Mouse (Mus musculus): ENCODE results near the gene Spag5.

Gene Spag5

GRCm38 (mm10) chr11:78301357-78302084 is at the start of gene Spag5:
Gene Spag5 (plus strand): TSS chr11:78301529.
- in situ Hi-C loops (cut with MboI; ENCODE audit: unreplicated experiment in 2 of 2), result no loop called here

GRCm38 (mm10) chr11:78256618-78257017 is 44.7 kb upstream of the Spag5 start:
- in situ Hi-C loops (cut with MboI; ENCODE audit: unreplicated experiment in 2 of 2), result no loop called here

GRCm38 (mm10) chr11:78260489-78261258 is 40.7 kb upstream of the Spag5 start:
- in situ Hi-C loops (cut with MboI; ENCODE audit: unreplicated experiment in 2 of 2), result loop anchor here (5.0 kb wide), 2 partner anchors 67 to 87 kb away; partner anchors contain the start of gene Pigs (in 1 of the 2)

- in situ Hi-C loops (cut with MboI; ENCODE audit: unreplicated experiment in 2 of 2), result loop anchor here (5.0 kb wide), 2 partner anchors 66 to 86 kb away; partner anchors contain the start of gene Pigs (in 1 of the 2)
Measured at GRCm38 (mm10) chr11:78261380-78262352, 39.7 kb upstream of the Spag5 start, which contains the start of gene 2610507B11Rik. Gene 2610507B11Rik (plus strand): TSS chr11:78261752.

- in situ Hi-C loops (cut with MboI; ENCODE audit: unreplicated experiment in 2 of 2), result loop anchor here (5.0 kb wide), 2 partner anchors 65 to 85 kb away; partner anchors contain the start of gene Pigs (in 1 of the 2)
Measured at GRCm38 (mm10) chr11:78262550-78262949, 38.8 kb upstream of the Spag5 start.

GRCm38 (mm10) chr11:78265571-78265970 is 35.8 kb upstream of the Spag5 start:
- in situ Hi-C loops (cut with MboI; ENCODE audit: unreplicated experiment in 2 of 2), result no loop called here

GRCm38 (mm10) chr11:78271986-78272385 is 29.3 kb upstream of the Spag5 start:
- in situ Hi-C loops (cut with MboI; ENCODE audit: unreplicated experiment in 2 of 2), result loop anchor here in 1 of 2 experiments (10.0 kb wide), 1 partner anchor 53 kb away; the partner anchor contains the start of genes Aldoc and Pigs

GRCm38 (mm10) chr11:78275596-78275995 is 25.7 kb upstream of the Spag5 start:
- in situ Hi-C loops (cut with MboI; ENCODE audit: unreplicated experiment in 2 of 2), result loop anchor here in 1 of 2 experiments (10.0 kb wide), 1 partner anchor 49 kb away; the partner anchor contains the start of genes Aldoc and Pigs

- in situ Hi-C loops (cut with MboI; ENCODE audit: unreplicated experiment in 2 of 2), result loop anchor here in 1 of 2 experiments (10.0 kb wide), 1 partner anchor 49 kb away; the partner anchor contains the start of genes Aldoc and Pigs
Measured at GRCm38 (mm10) chr11:78276169-78276568, 25.2 kb upstream of the Spag5 start.

GRCm38 (mm10) chr11:78278853-78279252 is 22.5 kb upstream of the Spag5 start:
- in situ Hi-C loops (cut with MboI; ENCODE audit: unreplicated experiment in 2 of 2), result loop anchor here in 1 of 2 experiments (10.0 kb wide), 1 partner anchor 46 kb away; the partner anchor contains the start of genes Aldoc and Pigs

GRCm38 (mm10) chr11:78279586-78279985 is 21.7 kb upstream of the Spag5 start:
- in situ Hi-C loops (cut with MboI; ENCODE audit: unreplicated experiment in 2 of 2), result loop anchor here in 1 of 2 experiments (10.0 kb wide), 1 partner anchor 45 kb away; the partner anchor contains the start of genes Aldoc and Pigs

GRCm38 (mm10) chr11:78289146-78289763 is 12.1 kb upstream of the Spag5 start:
- in situ Hi-C loops (cut with MboI; ENCODE audit: unreplicated experiment in 2 of 2), result no loop called here

- in situ Hi-C loops (cut with MboI; ENCODE audit: unreplicated experiment in 2 of 2), result no loop called here
Measured at GRCm38 (mm10) chr11:78290654-78291053, 10.7 kb upstream of the Spag5 start, which contains the start of gene BC030499. Gene BC030499 (plus strand): TSS chr11:78290841.

GRCm38 (mm10) chr11:78294585-78294984 is 6.7 kb upstream of the Spag5 start:
- in situ Hi-C loops (cut with MboI; ENCODE audit: unreplicated experiment in 2 of 2), result no loop called here

GRCm38 (mm10) chr11:78300917-78301316 is 412 bp upstream of the Spag5 start:
- in situ Hi-C loops (cut with MboI; ENCODE audit: unreplicated experiment in 2 of 2), result no loop called here

GRCm38 (mm10) chr11:78305272-78305671 is 3.9 kb downstream of the Spag5 start:
- in situ Hi-C loops (cut with MboI; ENCODE audit: unreplicated experiment in 2 of 2), result no loop called here

GRCm38 (mm10) chr11:78310861-78311511 is 9.7 kb downstream of the Spag5 start:
- in situ Hi-C loops (cut with MboI; ENCODE audit: unreplicated experiment in 2 of 2), result no loop called here

- in situ Hi-C loops (cut with MboI; ENCODE audit: unreplicated experiment in 2 of 2), result no loop called here
Measured at GRCm38 (mm10) chr11:78313662-78314061, 12.3 kb downstream of the Spag5 start.

- in situ Hi-C loops (cut with MboI; ENCODE audit: unreplicated experiment in 2 of 2), result no loop called here
Measured at GRCm38 (mm10) chr11:78318411-78318810, 17.1 kb downstream of the Spag5 start.

Measured in v-Abl transformed pro-B cells (cell line).